ENCODE assay signal across 21 mouse cellular contexts in the genomic region with DNA sequence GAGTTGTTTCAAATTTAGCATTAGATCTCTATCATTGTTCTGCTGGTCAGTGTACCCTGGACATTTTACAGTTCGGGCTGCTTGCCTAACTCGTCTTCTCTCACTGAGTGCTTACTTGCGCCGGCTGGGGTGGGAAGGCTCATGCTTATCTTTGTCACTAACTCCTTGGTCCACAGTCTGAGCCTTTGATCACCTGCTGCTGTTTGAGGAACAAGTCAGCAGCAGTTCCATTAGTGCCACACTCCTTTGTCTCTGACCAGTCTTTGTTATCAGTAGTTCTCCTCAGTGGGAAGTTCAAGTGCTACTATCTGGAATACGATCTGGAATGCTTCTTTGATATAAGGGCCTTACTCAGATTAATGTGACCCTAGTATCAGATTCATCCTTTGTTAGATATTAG.
"Had no signal": no experiment of that assay in that cellular context is flagged by ENCODE, and none has a peak within 500 bp of the region (broad histone marks: within the 10 kb centered on the region; RNA-seq: fewer than 3 reads in every experiment).

No protein-coding gene starts in this region.

- H3K4me2 ChIP-seq: kidney, embryonic 15.5 days; limb, embryonic 13.5 days; liver, embryonic 12.5 days; liver, embryonic 15.5 days; lung, embryonic 15.5 days; midbrain, embryonic 11.5 days; neural tube, embryonic 13.5 days had no signal

- H3K9ac ChIP-seq: kidney, embryonic 15.5 days; limb, embryonic 13.5 days; liver, embryonic 12.5 days; liver, embryonic 15.5 days; lung, embryonic 15.5 days; neural tube, embryonic 13.5 days had no signal

- H3K9me3 ChIP-seq: kidney, embryonic 15.5 days; limb, embryonic 10.5 days; limb, embryonic 13.5 days; liver, embryonic 12.5 days; liver, embryonic 15.5 days; lung, embryonic 15.5 days; megakaryocyte, embryonic 14.5 days; neural tube, embryonic 13.5 days had no signal

- H3K27me3 ChIP-seq: kidney, embryonic 15.5 days; limb, embryonic 13.5 days; liver, embryonic 12.5 days; liver, embryonic 15.5 days; lung, embryonic 15.5 days; megakaryocyte, embryonic 14.5 days; neural tube, embryonic 13.5 days had no signal

- ATAC-seq: liver, embryonic 12.5 days had no signal

- H3K4me1 ChIP-seq: liver, embryonic 15.5 days; lung, embryonic 15.5 days; neural tube, embryonic 13.5 days had no signal

- DNase-seq: kidney, adult 11 months; kidney, adult 8-10 months; kidney, postnatal 10 days; kidney, postnatal 36 days; layer of hippocampus, adult 9-11 months; liver; lung, adult 18-20 months; lung, postnatal 10 days; lung, postnatal 36 days; midbrain, embryonic 14.5 days; thymus, adult 2 months; thymus, postnatal 25 days had no signal

- H3K4me3 ChIP-seq: kidney, embryonic 15.5 days; limb, embryonic 10.5 days; limb, embryonic 13.5 days; liver, embryonic 12.5 days; liver, embryonic 15.5 days; lung, embryonic 15.5 days; megakaryocyte, embryonic 14.5 days; neural tube, embryonic 13.5 days had no signal

- H3K27ac ChIP-seq: kidney, embryonic 15.5 days; limb, embryonic 10.5 days; limb, embryonic 13.5 days; liver, embryonic 12.5 days; liver, embryonic 15.5 days; lung, embryonic 15.5 days; neural tube, embryonic 13.5 days had no signal
